ENCODE assay signal across 9 mouse cellular contexts in the genomic region with DNA sequence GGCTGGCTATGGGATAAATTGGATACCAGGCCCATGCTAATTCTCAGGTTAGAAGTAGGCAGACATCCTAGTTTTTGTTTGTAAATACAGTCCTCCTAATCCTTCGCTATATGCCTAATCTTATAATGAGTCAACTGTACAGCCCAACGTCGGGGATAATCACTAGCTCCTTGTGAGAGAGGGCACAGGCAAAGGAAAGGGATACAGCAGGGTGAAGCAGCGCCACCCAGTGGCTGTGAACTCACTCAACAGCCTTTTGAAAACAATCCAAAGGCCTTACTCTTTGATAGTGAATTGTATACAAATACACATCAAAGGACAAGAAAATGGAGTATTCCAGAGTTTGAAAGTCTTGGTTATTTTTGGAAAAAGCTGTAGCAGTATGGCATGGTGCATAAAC. TPM values are rescaled to one million over a fixed set of nuclear protein-coding genes. Genes with fewer than 3 reads are reported as not detected.
DNase-seq lines count a peak whose midpoint lies in the region; ATAC-seq lines count a peak whose summit lies in the region.
"Had no signal": no experiment of that assay in that cellular context is flagged by ENCODE, and none has a peak within 500 bp of the region (broad histone marks: within the 10 kb centered on the region; RNA-seq: fewer than 3 reads in every experiment).

No protein-coding gene starts in this region.

- H3K4me3 ChIP-seq in midbrain, embryonic 11.5 days (ENCODE audit: low read depth, low read length): no peak overlapping the region
- H3K4me3 ChIP-seq in midbrain, embryonic 10.5 days: no peak overlapping the region
- H3K4me3 ChIP-seq: neural tube, embryonic 13.5 days had no signal

- no peak overlapping the region for H3K27ac ChIP-seq in midbrain, embryonic 11.5 days (ENCODE audit: low read depth, low read length)
- H3K27ac ChIP-seq in midbrain, embryonic 10.5 days (replicated peaks): no peak overlapping the region
- H3K27ac ChIP-seq: neural tube, embryonic 13.5 days had no signal

- no peaks in the 10 kb centered on the region for H3K4me1 ChIP-seq in midbrain, embryonic 11.5 days (ENCODE audit: control insufficient read depth, insufficient read depth, low read length)
- H3K4me1 ChIP-seq in midbrain, embryonic 10.5 days: no peaks in the 10 kb centered on the region
- H3K4me1 ChIP-seq: neural tube, embryonic 13.5 days had no signal

- H3K36me3 ChIP-seq in midbrain, embryonic 11.5 days (ENCODE audit: control insufficient read depth, insufficient read depth, low read length): peaks cover 7% of the 10 kb centered on the region; the same call in 1 of the 2 replicates
- H3K36me3 ChIP-seq in midbrain, embryonic 10.5 days: peaks cover 69% of the 10 kb centered on the region

- DNase-seq in midbrain, embryonic 11.5 days (ENCODE audit: low spot score, missing footprints): peak; percentile 89
- DNase-seq in midbrain, embryonic 10.5 days (ENCODE audit: low spot score): no peak
- peak; percentile 45 for DNase-seq in MN1 (ENCODE audit: low spot score)
- DNase-seq in cerebellum, adult 11 months: peak; percentile 8
- peak; percentile 38 to 49 for DNase-seq in frontal cortex, postnatal 14 days (ENCODE audit: low spot score in 2 of 2)
- peak; percentile 52 to 60 for DNase-seq in layer of hippocampus, postnatal 14 days (ENCODE audit: low spot score in 2 of 2)

- no peak overlapping the region for H3K4me2 ChIP-seq in midbrain, embryonic 11.5 days
- H3K4me2 ChIP-seq: neural tube, embryonic 13.5 days had no signal

- H3K9ac ChIP-seq in midbrain, embryonic 11.5 days (ENCODE audit: low read length): no peak overlapping the region
- H3K9ac ChIP-seq: neural tube, embryonic 13.5 days had no signal

- no peak for ATAC-seq in midbrain, embryonic 11.5 days (ENCODE audit: low FRiP score)
- ATAC-seq in monocyte, adult 5-6 weeks (replicated peaks; ENCODE audit: insufficient number of reproducible peaks, low FRiP score, low TSS enrichment, poor library complexity, severe bottlenecking): peak; percentile 56; the same call in 1 of the 2 replicates
- ATAC-seq in erythroid progenitor cell, adult 5-6 weeks (replicated peaks; ENCODE audit: low FRiP score, poor library complexity, severe bottlenecking): no peak

- no peaks in the 10 kb centered on the region for H3K27me3 ChIP-seq in midbrain, embryonic 11.5 days (ENCODE audit: control insufficient read depth, insufficient read depth, low read length)
- H3K27me3 ChIP-seq in midbrain, embryonic 10.5 days (ENCODE audit: low read depth, poor library complexity, severe bottlenecking): no peaks in the 10 kb centered on the region
- H3K27me3 ChIP-seq: neural tube, embryonic 13.5 days had no signal

- H3K9me3 ChIP-seq in midbrain, embryonic 11.5 days (ENCODE audit: control insufficient read depth, low read length): no peaks in the 10 kb centered on the region
- no peaks in the 10 kb centered on the region for H3K9me3 ChIP-seq in midbrain, embryonic 10.5 days (replicated peaks)

- 67% methylated on average over 4 of the region's 4 CpGs for WGBS in midbrain, embryonic 11.5 days
- WGBS in midbrain, embryonic 10.5 days: 62% methylated on average over 4 of the region's 4 CpGs

RNA-seq across cellular contexts. Expression of a gene that starts 10.0 kb away (rescaled TPM):
- 93.0 and 95.7 TPM in 2 replicates for polyA plus RNA-seq in midbrain, embryonic 11.5 days (2014; fragmentation: Nextera tagmentation; extraction: Ambion mirVana)
- 92.5 and 98.8 TPM in 2 replicates for polyA plus RNA-seq in midbrain, embryonic 10.5 days (2016; fragmentation: Nextera tagmentation; extraction: Ambion mirVana)
- 10 to 100 TPM; 24.3 to 24.9 TPM for total RNA-seq in layer of hippocampus, postnatal 14 days (2021)
- total RNA-seq in monocyte, adult 5-6 weeks (2017): 8.9 to 17.6 TPM (median 10.3 TPM) in 3 replicates
- total RNA-seq in erythroid progenitor cell, adult 5-6 weeks (2015; ENCODE audit: low replicate concordance): 1.4 TPM in 1 of 2 replicates, not detected in the other
- total RNA-seq in erythroid progenitor cell, adult 5-6 weeks (2017; ENCODE audit: low replicate concordance): 1.3 and 4.2 TPM in 2 replicates

RNA-seq across cellular contexts. Expression of a gene that starts 39.2 kb away (rescaled TPM):
- 137 and 138 TPM in 2 replicates for polyA plus RNA-seq in midbrain, embryonic 11.5 days (2014; fragmentation: Nextera tagmentation; extraction: Ambion mirVana)
- 116 and 120 TPM in 2 replicates for polyA plus RNA-seq in midbrain, embryonic 10.5 days (2016; fragmentation: Nextera tagmentation; extraction: Ambion mirVana)
- 10 to 100 TPM; 86.1 to 87.7 TPM for total RNA-seq in layer of hippocampus, postnatal 14 days (2021)
- 52.1 to 58.2 TPM (median 55.3 TPM) in 3 replicates for total RNA-seq in monocyte, adult 5-6 weeks (2017)
- 7.2 and 13.8 TPM in 2 replicates for total RNA-seq in erythroid progenitor cell, adult 5-6 weeks (2015; ENCODE audit: low replicate concordance)
- 1.7 and 5.7 TPM in 2 replicates for total RNA-seq in erythroid progenitor cell, adult 5-6 weeks (2017; ENCODE audit: low replicate concordance)
